Mouse (Mus musculus) inflammation-experienced regulatory T-cells, adult 6 months (primary cell): ENCODE measurements at regions not wholly inside any gene's neighbourhood (a gene's known extent, or its start where the extent isn't known, plus 50 kb on each side); places are given as distances from the start of the nearest gene placed in this dataset.
A peak's percentile ranks its signal among the peaks of the same experiment; 100 is the strongest.

ENCODE experiments used
- ATAC-seq: one replicate; pipeline ENCODE4 v1.8.0; 2017

GRCm38 (mm10) chr8:113250264-113250663, 385.1 kb upstream of the Mon1b start:
- no peak for ATAC-seq

GRCm38 (mm10) chr8:113254076-113254475, 381.3 kb upstream of the Mon1b start:
- ATAC-seq = no peak

- ATAC-seq = peak; percentile 68
These were observed 375.9 kb upstream of the Mon1b start for GRCm38 (mm10) chr8:113259477-113259876.

GRCm38 (mm10) chr8:113263296-113263695, 372.1 kb upstream of the Mon1b start:
- no peak for ATAC-seq

- no peak for ATAC-seq
These were observed 364.1 kb upstream of the Mon1b start for GRCm38 (mm10) chr8:113271262-113271661.

GRCm38 (mm10) chr8:113300273-113300843, 335.0 kb upstream of the Mon1b start:
- no peak for ATAC-seq

GRCm38 (mm10) chr8:113303426-113303825, 332.0 kb upstream of the Mon1b start:
- ATAC-seq = no peak

- ATAC-seq = no peak
These were observed 318.2 kb upstream of the Mon1b start for GRCm38 (mm10) chr8:113317169-113317568.

- no peak for ATAC-seq
These were observed 303.8 kb upstream of the Mon1b start for GRCm38 (mm10) chr8:113331576-113331975.

GRCm38 (mm10) chr8:113341306-113341705, 294.1 kb upstream of the Mon1b start:
- no peak for ATAC-seq

- ATAC-seq = no peak
These were observed 273.5 kb upstream of the Mon1b start for GRCm38 (mm10) chr8:113361900-113362299.

- ATAC-seq = no peak
These were observed 271.2 kb upstream of the Mon1b start for GRCm38 (mm10) chr8:113364181-113364580.

- no peak for ATAC-seq
These were observed 251.9 kb upstream of the Mon1b start for GRCm38 (mm10) chr8:113383517-113383916.

GRCm38 (mm10) chr8:113383974-113384373, 251.4 kb upstream of the Mon1b start:
- no peak for ATAC-seq

- no peak for ATAC-seq
These were observed 245.9 kb upstream of the Mon1b start for GRCm38 (mm10) chr8:113389504-113389903.

- ATAC-seq = no peak
These were observed 245.3 kb upstream of the Mon1b start for GRCm38 (mm10) chr8:113390038-113390437.

- ATAC-seq = no peak
These were observed 241.1 kb upstream of the Mon1b start for GRCm38 (mm10) chr8:113394319-113394718.

- no peak for ATAC-seq
These were observed 230.2 kb upstream of the Mon1b start for GRCm38 (mm10) chr8:113405158-113405557.

- ATAC-seq = no peak
These were observed 216.0 kb upstream of the Mon1b start for GRCm38 (mm10) chr8:113419352-113419751.

GRCm38 (mm10) chr8:113422651-113423050, 212.7 kb upstream of the Mon1b start:
- no peak for ATAC-seq

GRCm38 (mm10) chr8:113439088-113439487, 196.3 kb upstream of the Mon1b start:
- no peak for ATAC-seq

GRCm38 (mm10) chr8:113454022-113454421, 181.4 kb upstream of the Mon1b start:
- ATAC-seq = no peak

- no peak for ATAC-seq
These were observed 170.8 kb upstream of the Mon1b start for GRCm38 (mm10) chr8:113464625-113465024.

GRCm38 (mm10) chr8:113465156-113465555, 170.2 kb upstream of the Mon1b start:
- no peak for ATAC-seq

- no peak for ATAC-seq
These were observed 168.7 kb upstream of the Mon1b start for GRCm38 (mm10) chr8:113466683-113467082.
